8 mouse cellular contexts compared by ENCODE assay signal in the genomic region with DNA sequence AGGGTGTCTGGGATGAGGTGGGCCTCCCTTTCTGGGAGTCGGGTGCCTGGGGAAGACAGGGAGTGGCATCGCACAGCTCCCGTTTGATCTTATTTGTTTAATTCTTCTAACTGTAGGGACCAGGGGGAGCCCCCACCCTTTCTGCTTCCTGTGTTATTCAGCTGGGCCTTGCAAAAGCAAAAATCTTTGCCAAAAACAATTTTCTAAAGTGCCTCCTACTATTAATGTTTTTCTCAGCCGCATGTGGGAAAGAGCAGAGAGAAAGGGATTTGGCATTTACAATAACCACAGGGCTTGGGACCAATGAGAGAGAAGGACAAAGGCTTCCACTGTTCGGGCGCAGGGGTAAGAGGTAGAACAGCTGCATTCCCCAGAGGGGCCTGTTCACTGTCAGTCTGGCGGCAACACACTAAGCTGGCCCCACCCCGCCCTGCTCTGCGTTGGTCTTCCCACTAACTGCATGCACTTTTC. TPM values are rescaled to one million over a fixed set of nuclear protein-coding genes. Genes with fewer than 3 reads are reported as not detected.
A peak's percentile ranks its signal among the peaks of the same experiment; 100 is the strongest.
DNase-seq lines count a peak whose midpoint lies in the region; ATAC-seq and TF ChIP-seq lines count a peak whose summit lies in the region.

No protein-coding gene starts in this region.

- peak; percentile 70 for ATAC-seq in Patski
- ATAC-seq in forebrain, embryonic 14.5 days, result peak; percentile 97
- peak; percentile 93 for ATAC-seq in limb, embryonic 13.5 days (ENCODE audit: low FRiP score, low read depth)
- peak; percentile 61; the same call in 1 of the 2 replicates for ATAC-seq in neural tube, embryonic 12.5 days (ENCODE audit: low FRiP score, low read depth)

- in situ Hi-C loops in Patski (cut with MboI; ENCODE audit: low pct_unique_long_range_greater_than_20kb), result no loop called here

- CTCF ChIA-PET in Patski (lab: Charles Lee), result interaction anchor here (0.7 to 1.4 kb wide), 2 partner anchors 18 to 27 kb away, joined by 3 to 4 read pairs; partner anchors contain the start of gene Lamb3

- H3K4me3 ChIP-seq in cerebellum, adult 2 months (replicated peaks; ENCODE audit: insufficient read depth, low read depth, low read length), result no peak overlapping the region
- no peak overlapping the region for H3K4me3 ChIP-seq in forebrain, embryonic 14.5 days (ENCODE audit: low read depth, low read length)
- H3K4me3 ChIP-seq in limb, embryonic 13.5 days, result no peak overlapping the region
- H3K4me3 ChIP-seq in neural tube, embryonic 12.5 days, result no peak overlapping the region

- POLR2A ChIA-PET in Patski (lab: Charles Lee), result interaction anchor here (0.5 to 0.8 kb wide), 2 partner anchors 14 to 646 kb away, joined by 3 to 6 read pairs; no protein-coding TSS in a partner anchor

- peak in 1 of 2 experiments; percentile 21 for DNase-seq in cerebellum, adult 2 months
- DNase-seq in cerebellum, postnatal 25 days, result no peak
- DNase-seq in Patski (ENCODE audit: low read depth, low spot score), result no peak
- peak; percentile 75 for DNase-seq in forebrain, embryonic 14.5 days (ENCODE audit: low spot score)
- DNase-seq in heart, postnatal 36 days, result peak; percentile 63 to 69
- no peak for DNase-seq in c-Kit-positive CD71-positive TER-119-positive erythroid progenitor cells, embryonic 14.5 days (ENCODE audit: low spot score)

- H3K36me3 ChIP-seq in forebrain, embryonic 14.5 days (ENCODE audit: control insufficient read depth, insufficient read depth, low read length), result no peaks in the 10 kb centered on the region
- H3K36me3 ChIP-seq in limb, embryonic 13.5 days, result no peaks in the 10 kb centered on the region
- H3K36me3 ChIP-seq in neural tube, embryonic 12.5 days, result no peaks in the 10 kb centered on the region

- H3K9ac ChIP-seq in forebrain, embryonic 14.5 days (ENCODE audit: low read length), result no peak overlapping the region
- no peak overlapping the region for H3K9ac ChIP-seq in limb, embryonic 13.5 days
- H3K9ac ChIP-seq in neural tube, embryonic 12.5 days, result no peak overlapping the region

- 0 out of 2 replicates have a peak overlapping the region, but pooled peaks have one; percentile 17 for H3K27ac ChIP-seq in cerebellum, adult 2 months (ENCODE audit: insufficient read depth, low read length)
- peak overlapping the region; percentile 50 for H3K27ac ChIP-seq in forebrain, embryonic 14.5 days (ENCODE audit: low read depth, low read length)
- H3K27ac ChIP-seq in limb, embryonic 13.5 days, result peak overlapping the region; percentile 80
- no peak overlapping the region for H3K27ac ChIP-seq in neural tube, embryonic 12.5 days

- H3K4me1 ChIP-seq in cerebellum, adult 2 months (ENCODE audit: control insufficient read depth, insufficient read depth, low read length), result peaks cover 14% of the 10 kb centered on the region
- H3K4me1 ChIP-seq in forebrain, embryonic 14.5 days (ENCODE audit: control insufficient read depth, insufficient read depth, low read length), result peaks cover 4% of the 10 kb centered on the region; the same call in 1 of the 2 replicates
- H3K4me1 ChIP-seq in limb, embryonic 13.5 days, result peaks cover 41% of the 10 kb centered on the region
- H3K4me1 ChIP-seq in neural tube, embryonic 12.5 days, result peaks cover 6% of the 10 kb centered on the region; the same call in 1 of the 2 replicates

- intact Hi-C loops in heart, postnatal 36 days (cut with DNase I), result no loop called here

- TF ChIP-seq CTCF in cerebellum, adult 2 months (IDR thresholded peaks at IDR 0.05; ENCODE audit: borderline replicate concordance, insufficient read depth, low read depth, low read length), result no peak
- TF ChIP-seq CTCF in Patski (IDR thresholded peaks at IDR 0.05), result no peak

- H3K4me2 ChIP-seq in forebrain, embryonic 14.5 days (ENCODE audit: low read length), result no peak overlapping the region
- peak overlapping the region; percentile 30 for H3K4me2 ChIP-seq in limb, embryonic 13.5 days (replicated peaks)
- H3K4me2 ChIP-seq in neural tube, embryonic 12.5 days (replicated peaks), result peak overlapping the region; percentile 14; the same call in 1 of the 2 replicates

- H3K27me3 ChIP-seq in cerebellum, adult 2 months (ENCODE audit: control insufficient read depth, insufficient read depth, low read length), result no peaks in the 10 kb centered on the region
- no peaks in the 10 kb centered on the region for H3K27me3 ChIP-seq in Patski
- H3K27me3 ChIP-seq in forebrain, embryonic 14.5 days (replicated peaks; ENCODE audit: control insufficient read depth, insufficient read depth, low read length), result no peaks in the 10 kb centered on the region
- no peaks in the 10 kb centered on the region for H3K27me3 ChIP-seq in limb, embryonic 13.5 days
- no peaks in the 10 kb centered on the region for H3K27me3 ChIP-seq in neural tube, embryonic 12.5 days (replicated peaks)

- no peak for TF ChIP-seq POLR2A in cerebellum, adult 2 months (IDR thresholded peaks at IDR 0.05; ENCODE audit: borderline replicate concordance, insufficient read depth, low read length)

- 76% methylated on average over 9 of the region's 9 CpGs for WGBS in cerebellum, adult 2 months
- WGBS in forebrain, embryonic 14.5 days, result 8% methylated on average over 9 of the region's 9 CpGs
- WGBS in limb, embryonic 13.5 days, result 7% methylated on average over 9 of the region's 9 CpGs
- WGBS in neural tube, embryonic 12.5 days, result 38% methylated on average over 9 of the region's 9 CpGs

- no peaks in the 10 kb centered on the region for H3K9me3 ChIP-seq in forebrain, embryonic 14.5 days (replicated peaks; ENCODE audit: control insufficient read depth, low read length)
- no peaks in the 10 kb centered on the region for H3K9me3 ChIP-seq in limb, embryonic 13.5 days
- no peaks in the 10 kb centered on the region for H3K9me3 ChIP-seq in neural tube, embryonic 12.5 days

RNA-seq across cellular contexts. Expression of gene Traf3ip3, which starts 12.3 kb away (rescaled TPM):
- 0.79 and 0.80 TPM in 2 replicates for polyA plus RNA-seq in cerebellum, adult 2 months (2012; rRNA removed)
- not detected for polyA plus RNA-seq in Patski (2021)
- 1.5 and 2.0 TPM in 2 replicates for polyA plus RNA-seq in forebrain, embryonic 14.5 days (2014; fragmentation: Nextera tagmentation; extraction: Ambion mirVana)
- total RNA-seq in heart, postnatal 36 days (2021), result 1 to 10 TPM; 1.2 to 1.9 TPM
- 11.6 and 12.2 TPM in 2 replicates for polyA plus RNA-seq in limb, embryonic 13.5 days (2015; fragmentation: Nextera tagmentation; extraction: Ambion mirVana)
- 2.5 and 3.2 TPM in 2 replicates for polyA plus RNA-seq in neural tube, embryonic 12.5 days (2016; fragmentation: Nextera tagmentation; extraction: Ambion mirVana)

RNA-seq across cellular contexts. Expression of gene Lamb3, which starts 18.3 kb away (rescaled TPM):
- polyA plus RNA-seq in cerebellum, adult 2 months (2012; rRNA removed), result 3.9 and 4.1 TPM in 2 replicates
- polyA plus RNA-seq in Patski (2021), result 0.17 TPM
- polyA plus RNA-seq in forebrain, embryonic 14.5 days (2014; fragmentation: Nextera tagmentation; extraction: Ambion mirVana), result 0.80 and 0.85 TPM in 2 replicates
- total RNA-seq in heart, postnatal 36 days (2021), result 10 to 100 TPM; 10.2 to 13.0 TPM
- 2.3 and 3.6 TPM in 2 replicates for polyA plus RNA-seq in limb, embryonic 13.5 days (2015; fragmentation: Nextera tagmentation; extraction: Ambion mirVana)
- 0.29 and 0.38 TPM in 2 replicates for polyA plus RNA-seq in neural tube, embryonic 12.5 days (2016; fragmentation: Nextera tagmentation; extraction: Ambion mirVana)

RNA-seq across cellular contexts. Expression of gene A130010J15Rik, which starts 21.3 kb away (rescaled TPM):
- 4.0 and 4.3 TPM in 2 replicates for polyA plus RNA-seq in cerebellum, adult 2 months (2012; rRNA removed)
- 7.3 TPM for polyA plus RNA-seq in Patski (2021)
- 13.3 and 14.6 TPM in 2 replicates for polyA plus RNA-seq in forebrain, embryonic 14.5 days (2014; fragmentation: Nextera tagmentation; extraction: Ambion mirVana)
- 1 to 10 TPM; 3.2 to 4.4 TPM for total RNA-seq in heart, postnatal 36 days (2021)
- 18.1 and 18.2 TPM in 2 replicates for polyA plus RNA-seq in limb, embryonic 13.5 days (2015; fragmentation: Nextera tagmentation; extraction: Ambion mirVana)
- polyA plus RNA-seq in neural tube, embryonic 12.5 days (2016; fragmentation: Nextera tagmentation; extraction: Ambion mirVana), result 14.3 and 14.4 TPM in 2 replicates

RNA-seq across cellular contexts. Expression of gene Irf6, which starts 36.3 kb away (rescaled TPM):
- polyA plus RNA-seq in cerebellum, adult 2 months (2012; rRNA removed), result 0.89 and 2.0 TPM in 2 replicates
- polyA plus RNA-seq in Patski (2021), result 2.2 TPM
- 0.35 and 0.60 TPM in 2 replicates for polyA plus RNA-seq in forebrain, embryonic 14.5 days (2014; fragmentation: Nextera tagmentation; extraction: Ambion mirVana)
- total RNA-seq in heart, postnatal 36 days (2021), result 1 to 10 TPM; 1.4 to 2.6 TPM
- 15.1 and 19.4 TPM in 2 replicates for polyA plus RNA-seq in limb, embryonic 13.5 days (2015; fragmentation: Nextera tagmentation; extraction: Ambion mirVana)
- polyA plus RNA-seq in neural tube, embryonic 12.5 days (2016; fragmentation: Nextera tagmentation; extraction: Ambion mirVana), result 1.9 and 3.1 TPM in 2 replicates

RNA-seq across cellular contexts. Expression of gene Diexf, which starts 59.1 kb away (rescaled TPM):
- 17.7 and 18.9 TPM in 2 replicates for polyA plus RNA-seq in cerebellum, adult 2 months (2012; rRNA removed)
- polyA plus RNA-seq in Patski (2021), result 16.2 TPM
- 9.6 and 10.6 TPM in 2 replicates for polyA plus RNA-seq in forebrain, embryonic 14.5 days (2014; fragmentation: Nextera tagmentation; extraction: Ambion mirVana)
- total RNA-seq in heart, postnatal 36 days (2021), result 10 to 100 TPM in 1 of 2 experiments, 1 to 10 TPM in 1; 9.6 to 10.9 TPM
- polyA plus RNA-seq in limb, embryonic 13.5 days (2015; fragmentation: Nextera tagmentation; extraction: Ambion mirVana), result 9.4 and 10.4 TPM in 2 replicates
- 6.9 and 9.6 TPM in 2 replicates for polyA plus RNA-seq in neural tube, embryonic 12.5 days (2016; fragmentation: Nextera tagmentation; extraction: Ambion mirVana)

Comparison
In these comparisons a context has a peak if more than half of its experiments do, and no peak if none do; other contexts are left out.
1. DNase-seq: peak in forebrain, embryonic 14.5 days (single experiment) and heart, postnatal 36 days (2 of 2); none in cerebellum, postnatal 25 days (0 of 2), Patski (single experiment) and c-Kit-positive CD71-positive TER-119-positive erythroid progenitor cells, embryonic 14.5 days (single experiment).
2. Peak in every context shown above with its lines, with median percentiles within 50 percentile points of each other: ATAC-seq.